Mouse (Mus musculus): Measurements from ENCODE around the gene Ulk4. TPM values are rescaled to one million over a fixed set of nuclear protein-coding genes. Genes with fewer than 3 reads are reported as not detected.
A peak's percentile ranks its signal among the peaks of the same experiment; 100 is the strongest.

Gene Ulk4
- polyA plus RNA-seq, 1 experiment from 2014 or later, result 109 TPM

- Histone ChIP-seq H3K36me3 (no peaks in the 10 kb centered on the region), H3K4me3 (peak overlapping the region; percentile 65), H3K27me3 (no peaks in the 10 kb centered on the region), H3K4me2 (peak overlapping the region; percentile 83), H3K27ac (peak overlapping the region; percentile 87; the same call in 1 of the 2 replicates), H3K9me3 (no peaks in the 10 kb centered on the region), H3K4me1 (replicated peaks) (peaks cover 16% of the 10 kb centered on the region), H3K9ac (peak overlapping the region; percentile 79)
- whole genome bisulfite sequencing, result 19% methylated on average over 15 of the region's 15 CpGs
- ATAC-seq (ENCODE audit: low FRiP score), result no peak
Measured at GRCm38 (mm10) chr9:121276745-121277117, 266 bp downstream of the Ulk4 start.

GRCm38 (mm10) chr9:121271561-121271960 lies 5.4 kb downstream of the Ulk4 start:
- no peak overlapping the region for H3K9ac ChIP-seq
- WGBS, result 80% methylated on average over 4 of the region's 4 CpGs

GRCm38 (mm10) chr9:121271149-121271548 lies 5.8 kb downstream of the Ulk4 start:
- H3K27me3 ChIP-seq, result no peaks in the 10 kb centered on the region
- H3K9ac ChIP-seq, result no peak overlapping the region
- no peaks in the 10 kb centered on the region for H3K9me3 ChIP-seq
- no peak overlapping the region for H3K4me3 ChIP-seq
- no peak overlapping the region for H3K4me2 ChIP-seq
- ATAC-seq (ENCODE audit: low FRiP score), result no peak
- H3K4me1 ChIP-seq (replicated peaks), result no peaks in the 10 kb centered on the region
- no peak overlapping the region for H3K27ac ChIP-seq
- H3K36me3 ChIP-seq, result no peaks in the 10 kb centered on the region
- 96% methylated on average over 1 of the region's 1 CpGs for WGBS

More at GRCm38 (mm10) chr9:121271561-121271960, 5.4 kb downstream of the Ulk4 start:
- Histone ChIP-seq H3K27ac (no peak overlapping the region), H3K4me1 (replicated peaks) (peaks cover 3% of the 10 kb centered on the region; the same call in 1 of the 2 replicates), H3K4me2 (no peak overlapping the region), H3K27me3 (no peaks in the 10 kb centered on the region), H3K36me3 (no peaks in the 10 kb centered on the region), H3K9me3 (no peaks in the 10 kb centered on the region), H3K4me3 (no peak overlapping the region)
- no peak for ATAC-seq (ENCODE audit: low FRiP score)

GRCm38 (mm10) chr9:121265307-121265706 lies 11.7 kb downstream of the Ulk4 start:
- Histone ChIP-seq H3K4me3 (no peak overlapping the region), H3K9ac (no peak overlapping the region), H3K36me3 (peaks cover 10% of the 10 kb centered on the region), H3K27ac (no peak overlapping the region), H3K4me1 (replicated peaks) (no peaks in the 10 kb centered on the region), H3K9me3 (no peaks in the 10 kb centered on the region), H3K27me3 (no peaks in the 10 kb centered on the region), H3K4me2 (no peak overlapping the region)
- ATAC-seq (ENCODE audit: low FRiP score), result no peak
- 82% methylated on average over 10 of the region's 10 CpGs for WGBS

- H3K27me3 ChIP-seq, result no peaks in the 10 kb centered on the region
- 82% methylated on average over 9 of the region's 9 CpGs for WGBS
- ATAC-seq (ENCODE audit: low FRiP score), result no peak
- H3K36me3 ChIP-seq, result peaks cover 22% of the 10 kb centered on the region
- H3K4me1 ChIP-seq (replicated peaks), result no peaks in the 10 kb centered on the region
- no peak overlapping the region for H3K4me3 ChIP-seq
- no peak overlapping the region for H3K4me2 ChIP-seq
- H3K9ac ChIP-seq, result no peak overlapping the region
- H3K27ac ChIP-seq, result no peak overlapping the region
- H3K9me3 ChIP-seq, result no peaks in the 10 kb centered on the region
Measured at GRCm38 (mm10) chr9:121257106-121257505, 19.9 kb downstream of the Ulk4 start.

GRCm38 (mm10) chr9:121254761-121255160 lies 22.2 kb downstream of the Ulk4 start:
- ATAC-seq (ENCODE audit: low FRiP score), result no peak
- 93% methylated on average over 13 of the region's 13 CpGs for WGBS

GRCm38 (mm10) chr9:121253983-121254382 lies 23.0 kb downstream of the Ulk4 start:
- no peak overlapping the region for H3K9ac ChIP-seq
- H3K9me3 ChIP-seq, result no peaks in the 10 kb centered on the region
- WGBS, result 85% methylated on average over 2 of the region's 2 CpGs
- H3K36me3 ChIP-seq, result peaks cover 12% of the 10 kb centered on the region
- H3K27ac ChIP-seq, result no peak overlapping the region
- no peak for ATAC-seq (ENCODE audit: low FRiP score)
- no peaks in the 10 kb centered on the region for H3K27me3 ChIP-seq
- no peaks in the 10 kb centered on the region for H3K4me1 ChIP-seq (replicated peaks)
- no peak overlapping the region for H3K4me2 ChIP-seq
- no peak overlapping the region for H3K4me3 ChIP-seq

More at GRCm38 (mm10) chr9:121254761-121255160, 22.2 kb downstream of the Ulk4 start:
- Histone ChIP-seq H3K9me3 (no peaks in the 10 kb centered on the region), H3K27me3 (no peaks in the 10 kb centered on the region), H3K4me1 (replicated peaks) (no peaks in the 10 kb centered on the region), H3K4me3 (no peak overlapping the region), H3K9ac (no peak overlapping the region), H3K27ac (no peak overlapping the region), H3K4me2 (no peak overlapping the region), H3K36me3 (peaks cover 12% of the 10 kb centered on the region)

GRCm38 (mm10) chr9:121250854-121251253 lies 26.1 kb downstream of the Ulk4 start:
- H3K27ac ChIP-seq, result no peak overlapping the region
- H3K9me3 ChIP-seq, result no peaks in the 10 kb centered on the region
- H3K27me3 ChIP-seq, result no peaks in the 10 kb centered on the region
- no peak overlapping the region for H3K4me2 ChIP-seq
- no peak overlapping the region for H3K4me3 ChIP-seq
- H3K9ac ChIP-seq, result no peak overlapping the region
- no peaks in the 10 kb centered on the region for H3K4me1 ChIP-seq (replicated peaks)
- WGBS, result 90% methylated on average over 11 of the region's 11 CpGs
- no peak for ATAC-seq (ENCODE audit: low FRiP score)
- H3K36me3 ChIP-seq, result peaks cover 5% of the 10 kb centered on the region

GRCm38 (mm10) chr9:121249805-121250204 lies 27.2 kb downstream of the Ulk4 start:
- Histone ChIP-seq H3K36me3 (peaks cover 2% of the 10 kb centered on the region), H3K27me3 (no peaks in the 10 kb centered on the region), H3K4me1 (replicated peaks) (no peaks in the 10 kb centered on the region), H3K9ac (no peak overlapping the region), H3K4me3 (no peak overlapping the region), H3K4me2 (no peak overlapping the region), H3K27ac (no peak overlapping the region), H3K9me3 (no peaks in the 10 kb centered on the region)
- no peak for ATAC-seq (ENCODE audit: low FRiP score)
- 60% methylated on average over 14 of the region's 14 CpGs for whole genome bisulfite sequencing

GRCm38 (mm10) chr9:121247956-121248775 lies 28.8 kb downstream of the Ulk4 start:
- Histone ChIP-seq H3K4me3 (no peak overlapping the region), H3K36me3 (no peaks in the 10 kb centered on the region; the same call in 1 of the 2 replicates), H3K27me3 (no peaks in the 10 kb centered on the region), H3K4me2 (no peak overlapping the region), H3K27ac (no peak overlapping the region), H3K4me1 (replicated peaks) (no peaks in the 10 kb centered on the region), H3K9me3 (no peaks in the 10 kb centered on the region), H3K9ac (no peak overlapping the region)
- 68% methylated on average over 12 of the region's 12 CpGs for WGBS
- ATAC-seq (ENCODE audit: low FRiP score), result no peak; the same call in 1 of the 2 replicates

GRCm38 (mm10) chr9:121247047-121247446 lies 29.9 kb downstream of the Ulk4 start:
- Histone ChIP-seq H3K9me3 (no peaks in the 10 kb centered on the region), H3K4me1 (replicated peaks) (no peaks in the 10 kb centered on the region), H3K9ac (no peak overlapping the region), H3K36me3 (no peaks in the 10 kb centered on the region; the same call in 1 of the 2 replicates), H3K4me3 (no peak overlapping the region), H3K27ac (no peak overlapping the region), H3K27me3 (no peaks in the 10 kb centered on the region), H3K4me2 (no peak overlapping the region)
- 92% methylated on average over 6 of the region's 6 CpGs for WGBS
- no peak for ATAC-seq (ENCODE audit: low FRiP score)

GRCm38 (mm10) chr9:121242331-121242730 lies 34.7 kb downstream of the Ulk4 start:
- Histone ChIP-seq H3K4me3 (no peak overlapping the region), H3K9me3 (no peaks in the 10 kb centered on the region), H3K4me1 (replicated peaks) (no peaks in the 10 kb centered on the region), H3K9ac (no peak overlapping the region), H3K4me2 (no peak overlapping the region), H3K27me3 (peaks cover 5% of the 10 kb centered on the region; the same call in 1 of the 2 replicates), H3K36me3 (no peaks in the 10 kb centered on the region), H3K27ac (no peak overlapping the region)
- 90% methylated on average over 6 of the region's 6 CpGs for WGBS
- ATAC-seq (ENCODE audit: low FRiP score), result no peak

- Histone ChIP-seq H3K4me3 (no peak overlapping the region), H3K27me3 (peaks cover 5% of the 10 kb centered on the region; the same call in 1 of the 2 replicates), H3K27ac (no peak overlapping the region), H3K4me1 (replicated peaks) (no peaks in the 10 kb centered on the region), H3K9ac (no peak overlapping the region), H3K9me3 (no peaks in the 10 kb centered on the region), H3K4me2 (no peak overlapping the region), H3K36me3 (no peaks in the 10 kb centered on the region)
- WGBS, result 22% methylated on average over 5 of the region's 5 CpGs
- ATAC-seq (ENCODE audit: low FRiP score), result no peak
Measured at GRCm38 (mm10) chr9:121241806-121242205, 35.2 kb downstream of the Ulk4 start.

Measured in hindbrain, embryonic 13.5 days (tissue).